Mouse (Mus musculus) spleen, embryonic (tissue): ENCODE measurements around the gene Zranb1.

ENCODE experiments used
- CTCF ChIA-PET: fragments of 350-600 bp; sonication (Branson Sonifier 250); formaldehyde crosslinking; loops from one replicate; lab custom pipeline; 2022; lab: Charles Lee

Zranb1 gene

GRCm38 (mm10) chr7:132925227-132925626 lies 5.7 kb upstream of the Zranb1 start:
- CTCF ChIA-PET = no interaction called here

- CTCF ChIA-PET = no interaction called here
Measured at GRCm38 (mm10) chr7:132927201-132927600, 3.7 kb upstream of the Zranb1 start.

- CTCF ChIA-PET = no interaction called here
Measured at GRCm38 (mm10) chr7:132930055-132930454, 887 bp upstream of the Zranb1 start.

- CTCF ChIA-PET = interaction anchor here (0.5 kb wide), 1 partner anchor 33 kb away, joined by 6 read pairs; no protein-coding TSS in a partner anchor
Measured at GRCm38 (mm10) chr7:132931560-132932351, 814 bp downstream of the Zranb1 start.

GRCm38 (mm10) chr7:132933331-132933730 lies 2.4 kb downstream of the Zranb1 start:
- CTCF ChIA-PET = no interaction called here

GRCm38 (mm10) chr7:132934743-132935142 lies 3.8 kb downstream of the Zranb1 start:
- CTCF ChIA-PET = no interaction called here

DNA sequence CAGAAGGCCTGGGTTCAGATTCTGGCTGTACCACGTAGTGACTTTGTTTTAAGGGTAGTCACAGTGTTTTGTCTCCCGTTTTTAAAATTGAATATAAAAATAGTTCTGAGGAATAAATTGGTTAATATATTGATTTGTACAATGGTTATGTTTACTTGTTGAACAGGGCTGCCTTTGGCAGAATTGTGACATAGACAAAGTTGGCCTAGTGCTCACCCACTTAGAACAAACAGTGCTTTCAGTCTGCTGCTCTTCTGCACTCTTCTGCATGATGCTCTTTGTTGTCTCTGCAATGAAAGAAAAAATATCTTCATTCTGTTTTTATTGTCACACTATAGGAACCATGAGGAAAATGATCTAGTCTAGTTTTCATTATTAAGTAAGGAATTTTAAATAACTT lies 8.2 kb downstream of the Zranb1 start:
- CTCF ChIA-PET = no interaction called here

DNA sequence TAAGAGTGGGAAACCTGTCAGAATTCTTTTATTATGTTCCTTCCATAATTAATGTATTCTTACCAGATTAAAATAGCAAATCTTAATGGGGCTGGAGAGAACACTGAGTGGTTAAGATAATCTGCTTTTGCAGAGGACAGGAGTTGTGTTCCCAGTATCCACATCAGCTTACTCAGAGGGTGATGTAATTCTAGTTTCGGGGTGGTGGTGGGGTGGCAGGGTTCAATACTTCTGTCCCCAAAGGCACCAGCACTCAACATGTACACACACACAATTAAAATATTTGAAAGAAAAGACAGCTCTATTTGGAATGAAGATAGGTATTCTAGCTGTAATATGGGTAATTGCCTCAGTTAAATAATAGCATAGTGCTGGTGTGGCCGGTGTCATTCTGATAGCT lies 9.6 kb downstream of the Zranb1 start:
- CTCF ChIA-PET = no interaction called here

GRCm38 (mm10) chr7:132949968-132950367 lies 19.0 kb downstream of the Zranb1 start:
- CTCF ChIA-PET = no interaction called here

DNA sequence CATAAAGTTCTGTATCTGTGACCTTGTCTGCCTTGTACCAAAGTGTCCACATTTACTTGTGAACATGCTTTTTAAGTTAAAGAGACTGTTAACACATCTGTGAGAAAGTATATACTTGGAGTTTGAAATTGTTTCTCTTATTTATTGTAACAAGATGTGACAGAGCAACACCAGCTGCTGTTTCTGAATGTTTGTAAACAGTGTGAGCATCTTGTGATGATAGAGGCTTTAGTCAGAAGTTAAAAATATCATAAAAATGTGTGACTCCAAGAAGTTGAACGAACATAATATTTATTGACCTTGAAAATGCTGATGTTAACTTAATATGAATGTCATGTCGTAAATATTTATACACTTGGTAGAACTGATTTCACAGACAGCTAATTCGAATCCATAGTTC lies 19.7 kb downstream of the Zranb1 start:
- CTCF ChIA-PET = no interaction called here

GRCm38 (mm10) chr7:132964395-132964794 lies 33.5 kb downstream of the Zranb1 start:
- CTCF ChIA-PET = interaction anchor here (0.5 to 0.9 kb wide), 2 partner anchors 32 to 644 kb away, joined by 3 to 6 read pairs; no protein-coding TSS in a partner anchor

GRCm38 (mm10) chr7:132965707-132966106 lies 34.8 kb downstream of the Zranb1 start:
- CTCF ChIA-PET = no interaction called here

GRCm38 (mm10) chr7:132972079-132972478 lies 41.1 kb downstream of the Zranb1 start:
- CTCF ChIA-PET = no interaction called here

- CTCF ChIA-PET = interaction anchor here (0.6 kb wide), 1 partner anchor 236 kb away, joined by 9 read pairs; no protein-coding TSS in a partner anchor
Measured at GRCm38 (mm10) chr7:132976079-132976478, 45.1 kb downstream of the Zranb1 start.

DNA sequence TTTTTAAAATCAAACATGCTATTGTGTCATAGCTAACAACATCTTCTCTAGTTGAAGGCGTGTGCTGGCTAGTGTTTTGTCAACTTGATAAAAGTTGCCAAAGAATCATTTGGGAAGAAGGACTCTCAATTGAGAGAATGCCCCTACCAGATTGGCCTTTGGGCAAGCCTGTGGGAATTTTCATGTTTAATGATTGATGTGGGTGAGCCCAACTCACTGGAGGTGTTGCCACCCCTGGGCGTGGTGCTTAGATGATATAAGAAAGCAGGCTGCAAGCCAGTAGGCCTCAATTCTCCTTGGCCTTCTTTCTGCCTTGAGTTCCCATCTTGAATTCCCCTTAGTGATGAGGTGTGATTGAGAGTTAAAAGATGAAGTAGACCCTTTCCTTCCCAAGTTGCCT lies 47.0 kb downstream of the Zranb1 start:
- CTCF ChIA-PET = no interaction called here

- CTCF ChIA-PET = interaction anchor here (0.7 kb wide), 1 partner anchor 14 kb away, joined by 4 read pairs; no protein-coding TSS in a partner anchor
Measured at GRCm38 (mm10) chr7:132982639-132983038, 51.7 kb downstream of the Zranb1 start.

- CTCF ChIA-PET = no interaction called here
Measured at GRCm38 (mm10) chr7:132989839-132990238, 58.9 kb downstream of the Zranb1 start.

GRCm38 (mm10) chr7:132991240-132991900 lies 60.4 kb downstream of the Zranb1 start:
- CTCF ChIA-PET = interaction anchor here (0.6 kb wide), 1 partner anchor 12 kb away, joined by 5 read pairs; no protein-coding TSS in a partner anchor

- CTCF ChIA-PET = no interaction called here
Measured at GRCm38 (mm10) chr7:132992967-132993615, 62.1 kb downstream of the Zranb1 start.

GRCm38 (mm10) chr7:132994120-132994519 lies 63.2 kb downstream of the Zranb1 start:
- CTCF ChIA-PET = no interaction called here

GRCm38 (mm10) chr7:132994628-132995191 lies 63.8 kb downstream of the Zranb1 start:
- CTCF ChIA-PET = no interaction called here

GRCm38 (mm10) chr7:132996391-132996790 lies 65.4 kb downstream of the Zranb1 start:
- CTCF ChIA-PET = interaction anchor here (0.5 kb wide), 1 partner anchor 13 kb away, joined by 4 read pairs; no protein-coding TSS in a partner anchor
